Mouse (Mus musculus) layer of hippocampus, postnatal 36 days (tissue): ENCODE results near the gene Svs2. TPM values are rescaled to one million over a fixed set of nuclear protein-coding genes. Genes with fewer than 3 reads are reported as not detected.
"Not testable (repeated sequence)": the region's sequence is repeated elsewhere in the genome, so short reads cannot be mapped to it uniquely, and the experiment has no call there.

Experiments
- DNase-seq, 2 experiments: peaks; one replicate each; pipeline ENCODE4 v3.0.0; 2022
- total RNA-seq, 2 experiments: library from RNA; stranded (reverse); gene quantifications; 2 replicates each; pipeline ENCODE4 v1.2.3; 2021

Gene Svs2
- not detected for total RNA-seq

DNA sequence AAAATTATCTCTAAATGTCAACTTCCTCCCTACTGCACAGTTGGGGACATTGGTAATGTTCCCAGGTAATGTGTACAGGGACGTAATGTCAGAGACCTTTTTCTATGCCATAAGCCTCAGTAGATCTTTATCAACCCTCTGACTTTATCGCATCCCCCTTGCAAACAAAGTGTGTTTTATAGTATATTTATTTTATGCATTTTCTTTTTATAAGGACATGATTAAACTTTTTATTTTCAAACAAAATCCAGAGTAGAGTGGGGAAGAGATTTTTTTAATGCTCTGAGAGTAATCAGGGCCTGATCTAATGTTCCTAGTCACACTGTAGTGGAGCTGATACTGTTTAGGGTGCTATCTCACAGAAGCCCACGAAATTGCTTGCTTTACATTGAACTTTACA, at the start of gene Svs2:
Svs2 (minus strand) TSS at position 101 of the 400 bp plus-strand sequence.
- no peak for DNase-seq

DNA sequence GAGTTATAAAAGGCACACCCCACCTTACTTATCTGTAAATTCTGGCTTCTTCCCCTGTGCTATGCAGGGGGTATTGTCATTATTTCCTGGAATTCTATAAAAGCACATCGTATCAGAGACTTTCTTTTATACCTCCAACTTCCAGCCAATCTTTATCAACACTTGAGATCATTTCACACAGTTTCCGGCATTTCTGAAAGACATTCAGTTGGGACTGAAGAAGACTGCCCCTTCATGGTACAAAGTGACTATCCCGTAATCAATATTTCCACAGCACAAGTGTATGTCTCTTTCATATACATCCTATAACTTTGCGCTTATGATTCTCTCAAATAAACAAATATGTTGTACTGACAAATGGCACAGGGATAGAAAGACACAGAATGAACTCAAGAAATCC, 40.1 kb upstream of the Svs2 start, which contains the start of gene Svs4:
Svs4 (minus strand) TSS at position 101 of the 400 bp plus-strand sequence.
- DNase-seq, result no peak

DNA sequence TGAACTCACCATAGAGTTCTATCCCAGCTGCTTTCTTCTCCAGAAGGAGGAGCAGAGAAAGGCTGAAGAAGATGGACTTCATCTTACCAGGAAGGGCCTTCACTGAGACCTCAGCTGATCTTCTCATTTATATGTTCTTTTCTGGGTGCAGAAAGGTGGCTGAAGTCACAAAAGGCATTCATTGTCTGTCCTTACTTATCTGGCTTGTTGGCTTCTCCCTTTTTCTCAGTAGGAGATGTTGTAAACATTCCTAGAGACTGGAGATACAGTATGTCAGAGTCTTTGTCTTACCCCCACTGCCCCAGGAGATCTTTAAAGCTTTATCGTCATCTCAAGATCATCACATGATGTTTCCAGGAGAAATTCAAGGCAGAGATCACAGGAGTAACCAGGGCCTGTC, 18.3 kb upstream of the Svs2 start, which contains the start of gene Svs3b:
Svs3b (minus strand) TSS at position 101 of the 400 bp plus-strand sequence.
- not testable (repeated sequence) for DNase-seq

DNA sequence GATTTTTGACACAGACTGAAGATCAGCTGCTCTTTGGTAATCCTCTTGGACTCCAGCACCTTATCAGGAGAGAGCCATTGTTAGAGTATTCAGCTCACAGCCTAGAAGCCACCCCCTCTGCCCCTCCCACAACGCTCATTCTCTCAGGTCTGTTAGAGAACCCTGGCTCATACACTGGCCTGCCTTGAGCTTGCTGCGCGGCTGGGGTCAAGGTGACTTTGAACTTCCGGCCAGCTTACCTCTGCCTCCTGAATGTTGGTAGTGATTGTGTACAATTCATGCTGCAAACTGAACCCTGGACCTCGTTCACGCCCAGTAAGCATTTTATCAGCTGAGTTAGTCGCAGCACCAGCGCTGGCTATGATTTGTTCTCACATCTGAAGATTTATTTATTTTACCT, 5.6 kb downstream of the Svs2 start:
- DNase-seq, result no peak

DNA sequence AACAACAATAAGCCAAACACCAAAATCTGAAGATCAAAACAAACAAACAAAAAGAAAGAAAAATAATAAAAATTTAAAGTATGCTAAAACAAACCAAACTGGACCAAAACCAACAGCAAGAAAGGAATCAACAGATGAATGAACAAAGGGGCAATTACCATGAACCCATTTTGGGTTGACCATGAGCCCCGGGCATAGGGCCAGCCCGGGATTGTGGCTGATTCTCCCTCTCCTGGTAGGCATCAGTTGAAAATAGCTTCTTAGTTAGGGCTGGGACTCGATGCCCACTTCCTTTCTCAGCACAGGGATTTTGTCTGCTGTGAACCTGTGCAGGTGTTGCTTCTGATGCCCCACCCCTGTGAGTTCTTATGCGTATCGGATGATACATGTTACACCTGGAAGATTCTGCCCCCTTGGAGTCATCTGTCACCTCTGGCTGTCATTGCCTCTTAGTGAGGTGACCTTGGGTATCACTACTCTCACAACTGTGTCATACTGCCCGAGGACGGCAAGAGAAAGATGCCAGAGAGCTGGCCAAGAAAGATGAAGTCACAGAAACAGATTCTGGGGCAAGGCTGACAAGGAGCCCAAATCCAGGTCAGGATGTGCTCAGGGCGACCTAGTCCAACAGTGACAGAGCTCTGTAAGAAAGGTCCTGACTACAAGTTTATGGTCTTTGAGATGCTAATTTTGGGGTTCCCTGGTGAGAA, 9.8 kb downstream of the Svs2 start:
- DNase-seq, result no peak

DNA sequence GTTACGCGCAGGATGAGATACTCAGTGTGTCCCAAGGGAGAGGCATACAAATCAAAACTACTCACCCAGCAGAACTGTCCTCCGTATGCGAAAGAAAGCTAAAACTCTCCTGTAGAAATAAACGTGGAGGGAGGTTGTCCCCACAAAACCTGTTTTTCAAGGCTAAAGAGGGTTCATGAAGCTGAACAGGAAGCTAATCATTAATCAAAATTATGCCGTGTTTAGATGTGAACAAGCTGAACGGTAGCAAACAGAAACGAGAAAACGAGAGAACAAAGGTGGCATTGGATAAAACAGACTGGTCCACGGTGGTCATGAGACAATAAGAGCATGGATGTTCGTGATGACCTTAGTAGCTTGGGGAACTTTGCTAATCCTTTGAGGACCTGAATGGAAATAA, 16.7 kb downstream of the Svs2 start, which contains the start of gene Wfdc15b:
Wfdc15b (minus strand) TSS at position 139 of the 400 bp plus-strand sequence.
- no peak for DNase-seq

DNA sequence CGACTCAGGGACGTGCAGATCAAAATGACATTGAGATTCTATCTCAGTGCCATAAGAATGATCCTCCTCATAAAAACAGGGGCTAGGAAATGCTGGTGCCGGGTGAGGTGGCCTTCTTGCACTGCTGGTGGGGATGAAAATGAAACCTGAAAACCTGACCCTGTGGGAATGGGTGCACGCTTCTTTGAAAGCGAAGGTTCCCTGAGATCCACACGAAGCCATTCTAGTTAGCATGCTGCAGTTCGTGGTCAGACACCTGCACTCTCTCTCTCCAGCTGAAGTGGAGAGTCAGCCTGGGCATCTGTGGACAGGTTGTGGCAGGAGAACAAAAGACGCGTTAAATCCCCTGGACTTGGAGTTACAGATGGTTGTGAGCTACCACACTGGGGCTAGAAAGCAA, 19.0 kb downstream of the Svs2 start:
- no peak for DNase-seq

DNA sequence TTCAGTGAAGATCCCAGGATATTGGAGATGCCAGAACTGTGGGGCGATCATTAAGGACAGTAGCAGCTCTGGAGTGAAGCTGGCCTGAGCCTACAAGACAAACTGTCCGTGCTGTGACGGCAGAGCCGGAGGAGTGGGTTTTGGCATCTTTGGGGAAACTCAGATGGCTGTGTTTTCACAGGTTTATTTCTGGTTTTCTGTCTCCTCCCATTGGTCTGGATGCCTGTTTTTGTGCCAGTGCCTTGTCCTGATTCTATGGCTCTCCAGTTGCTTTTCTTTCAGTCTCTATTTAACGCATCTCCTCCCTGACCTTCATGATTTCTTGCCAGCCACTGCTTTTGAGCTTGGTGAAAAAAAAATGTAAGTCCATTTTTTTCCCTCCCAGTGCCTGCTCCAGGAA, 25.6 kb downstream of the Svs2 start:
- DNase-seq, result no peak

DNA sequence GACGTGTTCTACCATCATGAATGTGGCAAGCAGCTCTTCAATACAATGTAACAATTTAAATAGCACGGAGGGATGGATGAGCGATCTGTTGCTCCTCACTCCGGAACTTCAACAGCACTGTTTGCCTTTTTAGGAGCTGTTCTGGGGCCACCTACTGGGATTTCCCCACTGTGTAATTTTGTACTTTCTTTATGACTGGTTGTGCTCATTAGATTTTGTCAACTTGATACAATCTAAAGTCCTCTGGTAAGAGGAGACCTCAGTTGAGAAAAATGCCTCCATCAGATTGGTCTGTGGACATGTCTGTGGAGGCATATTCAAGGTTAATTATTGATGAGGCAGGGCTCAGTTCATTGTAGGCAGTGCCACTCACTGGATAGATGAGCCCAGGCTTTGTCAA, 27.4 kb downstream of the Svs2 start:
- no peak for DNase-seq

DNA sequence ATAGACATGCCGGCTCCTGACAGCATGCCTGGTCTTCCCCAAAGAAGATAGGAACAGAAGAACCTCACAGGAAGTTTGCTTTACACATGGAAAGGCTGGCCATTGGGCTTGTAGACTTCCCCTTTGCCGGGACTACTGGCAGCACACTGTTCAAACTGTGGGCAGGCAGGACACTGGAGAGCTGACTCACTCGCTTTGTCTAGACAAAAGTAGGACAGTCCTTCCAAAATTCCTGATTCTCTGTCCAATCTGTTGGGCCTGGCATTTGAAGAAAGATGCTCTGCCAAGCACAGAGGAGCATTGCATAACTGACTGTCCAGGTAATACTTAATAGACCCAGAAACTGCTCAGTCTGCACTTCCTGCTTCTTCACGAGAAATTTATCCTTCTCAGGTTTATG, 31.6 kb downstream of the Svs2 start:
- DNase-seq, result no peak

DNA sequence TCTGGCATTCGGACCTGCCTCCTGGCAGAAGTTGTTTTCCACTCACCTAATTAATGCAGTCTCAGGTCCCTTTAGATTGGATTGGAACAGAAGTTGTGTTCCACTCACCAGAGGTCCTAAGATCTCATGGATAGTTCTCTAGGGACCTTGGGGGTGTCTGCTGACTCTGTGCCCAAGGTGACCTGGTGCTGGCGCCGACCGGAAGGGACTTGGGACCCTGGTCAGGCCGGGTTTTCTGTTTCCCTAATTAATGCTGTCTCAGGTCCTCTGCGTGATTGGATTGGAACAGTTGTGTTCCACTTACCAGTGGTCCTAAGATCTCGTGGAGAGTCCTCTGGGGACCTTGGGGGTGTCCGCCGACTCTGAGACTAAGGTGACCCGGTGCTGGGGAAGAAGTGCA, 32.3 kb downstream of the Svs2 start:
- not testable (repeated sequence) for DNase-seq

DNA sequence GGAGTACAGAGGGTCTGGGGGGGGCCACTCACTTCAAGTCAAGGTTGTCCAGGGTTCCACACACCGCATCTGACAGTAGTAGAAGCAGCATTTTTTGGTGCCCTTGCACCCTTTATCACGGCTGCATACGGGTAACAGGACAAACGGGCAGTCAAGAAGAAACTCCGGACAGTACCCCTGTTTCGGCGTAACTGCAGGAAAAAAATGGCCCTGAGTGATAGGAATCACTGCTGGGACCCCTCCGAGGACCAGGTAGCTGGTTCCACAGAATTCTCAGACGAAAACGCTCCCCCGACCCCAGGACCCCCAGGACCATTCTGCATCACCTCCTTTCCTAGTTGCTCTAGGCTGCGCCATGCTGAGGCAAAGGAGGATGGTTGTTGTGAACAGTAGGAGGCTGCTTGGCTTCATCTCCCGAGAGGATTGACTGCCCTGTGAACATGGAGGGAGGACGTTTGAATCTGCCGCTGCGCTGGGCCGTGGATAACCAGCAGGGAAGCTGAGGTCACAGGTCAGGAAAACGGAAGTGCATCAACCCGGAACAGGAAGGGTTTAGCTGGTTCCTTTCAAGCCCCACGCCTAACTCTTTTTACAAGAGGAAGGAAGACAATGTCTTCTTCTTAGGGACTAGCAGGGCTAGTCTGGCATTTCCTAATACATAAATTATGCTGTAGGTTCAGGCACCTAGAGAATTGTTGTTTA, 38.5 kb downstream of the Svs2 start, which contains the start of gene Wfdc15a:
Wfdc15a (minus strand) TSS at position 505 of the 702 bp plus-strand sequence.
- no peak for DNase-seq

DNA sequence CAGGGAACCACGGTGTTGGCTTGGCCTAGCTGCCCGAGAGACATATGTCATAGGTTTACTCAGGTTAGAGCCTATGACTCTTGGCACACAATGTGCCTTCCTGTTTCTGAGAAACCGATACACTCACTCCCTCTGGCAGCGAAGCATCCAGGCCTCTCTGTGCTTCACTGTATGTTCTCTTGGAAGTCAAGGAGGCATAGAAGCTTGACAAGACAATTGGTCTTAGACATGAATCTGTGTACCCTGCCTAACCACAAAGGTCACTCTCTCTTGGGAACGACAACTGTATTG, 41.6 kb downstream of the Svs2 start:
- no peak for DNase-seq

DNA sequence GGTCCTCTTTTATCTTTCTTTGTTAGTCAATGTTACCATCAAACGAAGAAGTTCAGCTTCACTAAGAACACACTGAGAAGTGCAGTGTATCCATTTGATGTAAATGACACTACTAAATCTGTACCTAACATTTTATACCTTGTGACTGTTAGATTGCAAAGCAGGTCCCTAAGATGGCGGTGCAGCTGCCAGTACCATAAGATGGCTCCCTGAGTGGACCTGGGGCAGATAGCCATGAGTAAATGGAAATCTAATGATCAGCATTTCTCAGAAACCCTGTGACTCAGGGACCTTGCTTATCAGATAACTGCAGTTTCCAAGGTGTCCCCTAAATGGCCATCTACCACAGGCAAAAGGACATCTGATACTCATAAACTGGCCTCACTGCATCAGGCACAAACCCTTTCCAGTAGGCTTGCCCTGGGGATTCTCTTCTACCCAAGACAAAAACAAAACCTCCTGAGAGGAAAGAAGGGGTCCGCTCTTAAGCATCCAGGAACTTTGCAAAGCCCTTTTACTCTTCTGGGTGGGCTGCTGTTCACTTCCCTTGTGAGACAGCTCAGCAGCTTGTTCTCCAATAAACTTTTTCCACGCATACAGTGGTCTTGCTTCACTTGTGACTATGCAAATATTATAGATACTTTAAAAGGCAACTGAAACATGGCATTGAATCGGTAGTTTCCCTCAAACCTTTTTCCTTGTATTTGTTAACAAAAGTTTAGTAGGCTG, 42.1 kb downstream of the Svs2 start:
- DNase-seq, result no peak

DNA sequence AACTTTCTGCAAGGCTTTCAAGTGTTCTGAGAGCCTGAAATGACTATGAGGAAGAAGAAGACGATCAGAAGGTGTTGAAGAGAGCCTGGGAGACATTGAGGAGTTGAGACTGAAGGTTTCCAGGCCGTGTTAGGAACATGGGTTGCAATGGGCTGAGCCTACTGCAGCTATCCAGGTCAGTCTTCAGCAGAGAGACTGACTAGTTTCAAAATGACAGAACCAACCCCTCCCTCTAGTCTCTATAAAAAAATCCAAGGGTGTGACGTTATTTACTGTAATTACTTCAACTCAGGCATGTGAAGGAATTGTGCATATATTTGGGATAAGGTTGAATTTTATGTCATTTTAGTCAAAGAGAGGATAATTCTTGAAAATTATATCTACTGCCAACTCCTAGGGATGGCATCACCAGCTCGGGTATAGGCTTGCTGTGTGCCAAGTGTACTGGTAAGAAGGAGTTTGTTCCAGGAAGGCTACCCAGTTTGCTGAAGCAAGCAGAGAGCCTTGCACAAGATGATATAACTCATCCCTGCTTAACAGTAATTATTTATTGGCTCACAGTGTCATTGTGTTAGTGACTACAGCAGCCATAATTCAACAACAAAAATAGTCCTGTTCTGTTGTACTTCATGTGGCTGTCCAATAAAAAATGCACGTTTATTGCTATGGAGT, 43.2 kb downstream of the Svs2 start:
- no peak for DNase-seq

DNA sequence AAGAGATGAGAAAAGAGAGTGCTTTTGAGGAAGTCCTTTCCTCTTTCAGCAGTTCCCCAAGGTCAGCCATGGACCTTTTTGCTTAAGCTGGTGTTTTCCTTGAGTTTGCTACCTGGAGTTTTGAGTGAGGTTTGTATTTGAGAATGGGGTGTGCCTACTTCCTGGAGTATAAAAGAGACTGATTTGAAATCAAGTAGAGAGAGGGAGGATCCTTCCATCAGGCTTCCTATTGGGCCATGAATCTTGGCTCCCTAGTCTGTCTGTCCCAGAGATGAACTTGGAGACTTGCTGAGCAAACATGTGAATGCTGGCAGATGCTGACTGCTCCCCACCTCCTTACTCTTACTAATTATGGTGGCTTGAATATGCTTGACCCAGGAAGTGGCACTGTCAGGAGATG, 46.0 kb downstream of the Svs2 start:
- no peak for DNase-seq

DNA sequence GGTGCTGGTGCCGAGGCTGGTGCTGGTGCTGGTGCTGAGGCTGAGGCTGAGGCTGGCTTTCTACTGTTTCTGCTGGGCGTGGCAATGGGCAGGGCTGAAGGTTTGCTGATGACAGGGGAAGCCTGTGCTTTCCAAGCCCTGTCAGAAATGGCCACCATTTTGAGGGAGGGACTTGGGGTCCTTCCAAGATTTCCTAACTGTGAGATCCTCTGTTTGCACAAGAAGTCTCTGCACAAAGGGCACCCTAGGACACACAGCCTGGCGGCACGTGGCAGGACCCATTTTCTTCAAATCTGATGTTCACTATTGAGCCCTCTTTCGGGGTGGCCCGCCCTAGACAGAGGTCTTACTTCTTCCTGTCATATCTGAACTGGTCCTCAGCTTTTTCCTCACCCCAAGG, 47.7 kb downstream of the Svs2 start, which contains the start of gene Wfdc12:
Wfdc12 (minus strand) TSS at position 33 of the 400 bp plus-strand sequence.
- DNase-seq, result no peak

DNA sequence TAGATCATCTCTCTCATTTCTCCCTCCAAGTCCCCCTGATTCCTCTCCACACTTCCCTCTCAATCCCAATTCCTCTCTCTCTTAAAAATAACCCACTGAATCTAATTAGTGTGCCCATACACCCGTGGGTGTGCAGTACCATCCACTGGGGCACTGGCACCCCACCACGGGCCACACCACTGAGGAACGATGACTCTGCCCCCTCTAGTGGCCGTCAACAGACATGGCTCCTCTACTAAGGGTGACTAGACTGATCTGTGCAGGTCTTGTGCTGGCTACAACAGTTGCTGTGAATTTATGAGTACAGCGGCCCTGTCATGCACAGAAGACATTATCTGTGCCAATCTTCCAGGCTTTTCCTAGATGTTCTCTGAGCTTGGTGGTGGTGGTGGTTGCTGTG, 49.5 kb downstream of the Svs2 start:
- DNase-seq, result no peak
